ENCODE assay signal across 8 mouse cellular contexts in the genomic region with DNA sequence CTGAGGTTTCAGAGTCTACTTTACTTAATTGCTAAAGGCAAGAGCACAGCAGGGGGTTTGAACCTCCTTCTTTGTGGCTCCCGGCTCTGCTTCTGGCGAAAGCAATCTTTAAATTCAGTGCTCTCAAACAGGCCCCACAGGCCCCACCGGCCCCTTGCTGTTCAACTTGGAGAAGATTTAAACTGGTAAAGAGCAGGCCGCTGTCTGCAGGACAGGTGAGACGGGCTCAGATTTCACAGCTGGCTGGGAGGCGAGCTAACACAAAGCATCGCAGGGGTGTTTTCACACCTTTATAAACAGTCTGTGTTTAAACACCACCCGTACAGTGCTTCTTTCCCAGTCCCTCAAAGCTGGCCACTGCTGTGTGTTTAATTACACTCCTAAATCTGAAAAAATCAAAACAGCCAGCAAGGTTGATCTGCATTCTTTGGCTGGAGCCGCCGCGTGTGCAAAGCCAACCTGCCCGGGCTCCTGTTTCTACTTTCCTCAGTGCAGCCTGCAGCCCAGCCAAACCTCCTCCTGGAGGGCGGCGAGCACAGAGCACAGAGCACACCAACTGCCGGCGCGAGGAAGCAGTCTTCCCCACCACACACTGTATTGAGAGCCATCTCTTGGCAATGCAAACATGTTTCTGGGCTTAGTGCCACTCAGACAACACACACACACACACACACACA.
A peak's percentile ranks its signal among the peaks of the same experiment; 100 is the strongest.
DNase-seq lines count a peak whose midpoint lies in the region; ATAC-seq and TF ChIP-seq lines count a peak whose summit lies in the region.

No protein-coding gene starts in this region.

- H3K4me3 ChIP-seq in ES-Bruce4 (ENCODE audit: low read depth, low read length), result peak overlapping the region; percentile 34; the same call in 1 of the 2 replicates
- H3K4me3 ChIP-seq in hindbrain, embryonic 11.5 days (ENCODE audit: low read depth, low read length), result no peak overlapping the region
- H3K4me3 ChIP-seq in layer of hippocampus, adult 2 months, result no peak overlapping the region
- H3K4me3 ChIP-seq in liver, postnatal 0 days (ENCODE audit: low read depth, low read length), result no peak overlapping the region
- H3K4me3 ChIP-seq in neural tube, embryonic 14.5 days (ENCODE audit: low read depth, low read length), result no peak overlapping the region

- 0 out of 2 replicates have a peak overlapping the region, but pooled peaks have one; percentile 4 for H3K9ac ChIP-seq in ES-Bruce4 (ENCODE audit: low read depth, poor library complexity, severe bottlenecking)
- no peak overlapping the region for H3K9ac ChIP-seq in hindbrain, embryonic 11.5 days (ENCODE audit: low read depth, low read length)
- no peak overlapping the region for H3K9ac ChIP-seq in liver, postnatal 0 days (replicated peaks)
- no peak overlapping the region; the same call in 1 of the 2 replicates for H3K9ac ChIP-seq in neural tube, embryonic 14.5 days (replicated peaks; ENCODE audit: low read depth, low read length)

- no peaks in the 10 kb centered on the region for H3K9me3 ChIP-seq in ES-Bruce4 (replicated peaks; ENCODE audit: control insufficient read depth, insufficient read depth, low read length, poor library complexity, severe bottlenecking)
- no peaks in the 10 kb centered on the region for H3K9me3 ChIP-seq in hindbrain, embryonic 11.5 days (ENCODE audit: control insufficient read depth, low read length)
- H3K9me3 ChIP-seq in liver, postnatal 0 days (ENCODE audit: low read length), result no peaks in the 10 kb centered on the region
- H3K9me3 ChIP-seq in neural tube, embryonic 14.5 days (ENCODE audit: control insufficient read depth, low read length), result no peaks in the 10 kb centered on the region

- H3K27me3 ChIP-seq in ES-Bruce4 (ENCODE audit: control insufficient read depth, insufficient read depth, low read length, poor library complexity, severe bottlenecking), result no peaks in the 10 kb centered on the region
- H3K27me3 ChIP-seq in hindbrain, embryonic 11.5 days (ENCODE audit: control insufficient read depth, insufficient read depth, low read length), result no peaks in the 10 kb centered on the region
- H3K27me3 ChIP-seq in liver, postnatal 0 days (ENCODE audit: insufficient read depth, low read length), result no peaks in the 10 kb centered on the region
- no peaks in the 10 kb centered on the region for H3K27me3 ChIP-seq in neural tube, embryonic 14.5 days (ENCODE audit: control insufficient read depth, insufficient read depth, low read length)

- no peak for TF ChIP-seq CTCF in ES-Bruce4 (IDR thresholded peaks at IDR 0.05; ENCODE audit: low read depth, low read length)
- peak; percentile 27 for TF ChIP-seq CTCF in layer of hippocampus, adult 2 months (conservative IDR thresholded peaks at IDR 0.05)
- 0 out of 2 replicates have a peak, but pooled peaks have one; percentile 2 for TF ChIP-seq CTCF in liver, postnatal 0 days (IDR thresholded peaks at IDR 0.05; ENCODE audit: low read depth)

- peak overlapping the region; percentile 87 for H3K27ac ChIP-seq in ES-Bruce4 (ENCODE audit: insufficient read depth, low read length)
- peak overlapping the region; percentile 53; the same call in 1 of the 2 replicates for H3K27ac ChIP-seq in hindbrain, embryonic 11.5 days (ENCODE audit: low read depth, low read length)
- peak overlapping the region; percentile 66 for H3K27ac ChIP-seq in layer of hippocampus, adult 2 months
- H3K27ac ChIP-seq in liver, postnatal 0 days (ENCODE audit: low read depth), result peak overlapping the region; percentile 73
- H3K27ac ChIP-seq in neural tube, embryonic 14.5 days (ENCODE audit: low read depth, low read length), result peak overlapping the region; percentile 70; the same call in 1 of the 2 replicates

- TF ChIP-seq EP300 in ES-Bruce4 (IDR thresholded peaks at IDR 0.05; ENCODE audit: insufficient read depth, low read depth, low read length), result peak; percentile 79
- no peak for TF ChIP-seq EP300 in liver, postnatal 0 days (IDR thresholded peaks at IDR 0.05; ENCODE audit: low read depth)

- TF ChIP-seq POLR2A in ES-Bruce4 (IDR thresholded peaks at IDR 0.05; ENCODE audit: insufficient read depth, low read length), result no peak

- WGBS in hindbrain, embryonic 11.5 days, result 4% methylated on average over 17 of the region's 17 CpGs
- 32% methylated on average over 17 of the region's 17 CpGs for WGBS in liver, postnatal 0 days (ENCODE audit: insufficient replicate concordance)
- 6% methylated on average over 17 of the region's 17 CpGs for WGBS in neural tube, embryonic 14.5 days

- ATAC-seq in hindbrain, embryonic 11.5 days (ENCODE audit: low FRiP score), result peak; percentile 75
- ATAC-seq in liver, postnatal 0 days, result peak; percentile 90
- ATAC-seq in neural tube, embryonic 14.5 days (ENCODE audit: low read depth), result peak; percentile 90

- peaks cover 15% of the 10 kb centered on the region for H3K4me1 ChIP-seq in ES-Bruce4 (ENCODE audit: control insufficient read depth, insufficient read depth, low read length)
- H3K4me1 ChIP-seq in hindbrain, embryonic 11.5 days (replicated peaks; ENCODE audit: control insufficient read depth, insufficient read depth, low read length), result no peaks in the 10 kb centered on the region; the same call in 1 of the 2 replicates
- peaks cover 29% of the 10 kb centered on the region for H3K4me1 ChIP-seq in liver, postnatal 0 days (ENCODE audit: insufficient read depth)
- H3K4me1 ChIP-seq in neural tube, embryonic 14.5 days (ENCODE audit: control insufficient read depth, insufficient read depth, low read length), result peaks cover 29% of the 10 kb centered on the region

- no peaks in the 10 kb centered on the region for H3K36me3 ChIP-seq in ES-Bruce4 (ENCODE audit: control insufficient read depth, insufficient read depth, low read length, poor library complexity, severe bottlenecking)
- no peaks in the 10 kb centered on the region for H3K36me3 ChIP-seq in hindbrain, embryonic 11.5 days (ENCODE audit: control insufficient read depth, insufficient read depth, low read length)
- no peaks in the 10 kb centered on the region for H3K36me3 ChIP-seq in liver, postnatal 0 days (replicated peaks; ENCODE audit: insufficient read depth, low read length)
- no peaks in the 10 kb centered on the region for H3K36me3 ChIP-seq in neural tube, embryonic 14.5 days (ENCODE audit: control insufficient read depth, insufficient read depth, low read length)

- peak; percentile 74 for DNase-seq in cerebellum, adult 8-10 months
- peak; percentile 45 to 57 for DNase-seq in frontal cortex, postnatal 14 days (ENCODE audit: low spot score in 2 of 2)
- peak; percentile 62 for DNase-seq in hindbrain, embryonic 11.5 days (ENCODE audit: low spot score)
- DNase-seq in layer of hippocampus, adult 2 months (ENCODE audit: low spot score in 2 of 2), result peak; percentile 66 to 79
- peak; percentile 79 for DNase-seq in liver, postnatal 0 days
- DNase-seq in urinary bladder, adult 2 months (ENCODE audit: low spot score), result peak; percentile 42

- no peak overlapping the region for H3K4me2 ChIP-seq in hindbrain, embryonic 11.5 days (replicated peaks; ENCODE audit: low read depth, low read length)
- H3K4me2 ChIP-seq in liver, postnatal 0 days (ENCODE audit: low read depth, low read length), result peak overlapping the region; percentile 51
- H3K4me2 ChIP-seq in neural tube, embryonic 14.5 days (ENCODE audit: low read depth, low read length), result peak overlapping the region; percentile 32; the same call in 1 of the 2 replicates
